Mouse (Mus musculus): ENCODE measurements around the gene Pglyrp1.
A peak's percentile ranks its signal among the peaks of the same experiment; 100 is the strongest.
"Not testable (repeated sequence)": the region's sequence is repeated elsewhere in the genome, so short reads cannot be mapped to it uniquely, and the experiment has no call there.

Gene Pglyrp1

DNA sequence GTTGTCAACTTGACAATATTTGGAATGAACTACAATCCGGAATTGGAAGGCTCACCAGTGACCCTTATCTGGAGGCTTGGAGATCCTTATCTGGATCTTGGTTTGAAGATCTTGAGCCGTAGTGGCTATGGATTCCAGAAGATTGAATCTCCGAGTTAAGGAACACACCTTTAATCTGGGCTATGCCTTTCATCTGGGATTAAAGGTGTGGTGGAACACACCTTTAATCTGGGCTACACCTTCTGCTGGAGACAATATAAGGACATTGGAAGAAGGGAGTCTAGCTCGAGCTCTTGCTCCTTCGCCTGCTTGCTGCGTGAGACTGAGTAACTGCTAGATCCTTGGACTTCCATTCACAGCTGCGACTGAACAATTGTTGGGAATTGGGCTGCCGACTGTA lies at the start of gene Pglyrp1:
Pglyrp1 (plus strand) TSS at position 301 of the 400 bp plus-strand sequence.
- not testable (repeated sequence) for DNase-seq

- no peak for DNase-seq
Observed at GRCm38 (mm10) chr7:18821507-18821906, 49.6 kb upstream of the Pglyrp1 start, which contains the start of gene Psg17. TSS of gene Psg17 (minus strand) at chr7:18821607.

DNA sequence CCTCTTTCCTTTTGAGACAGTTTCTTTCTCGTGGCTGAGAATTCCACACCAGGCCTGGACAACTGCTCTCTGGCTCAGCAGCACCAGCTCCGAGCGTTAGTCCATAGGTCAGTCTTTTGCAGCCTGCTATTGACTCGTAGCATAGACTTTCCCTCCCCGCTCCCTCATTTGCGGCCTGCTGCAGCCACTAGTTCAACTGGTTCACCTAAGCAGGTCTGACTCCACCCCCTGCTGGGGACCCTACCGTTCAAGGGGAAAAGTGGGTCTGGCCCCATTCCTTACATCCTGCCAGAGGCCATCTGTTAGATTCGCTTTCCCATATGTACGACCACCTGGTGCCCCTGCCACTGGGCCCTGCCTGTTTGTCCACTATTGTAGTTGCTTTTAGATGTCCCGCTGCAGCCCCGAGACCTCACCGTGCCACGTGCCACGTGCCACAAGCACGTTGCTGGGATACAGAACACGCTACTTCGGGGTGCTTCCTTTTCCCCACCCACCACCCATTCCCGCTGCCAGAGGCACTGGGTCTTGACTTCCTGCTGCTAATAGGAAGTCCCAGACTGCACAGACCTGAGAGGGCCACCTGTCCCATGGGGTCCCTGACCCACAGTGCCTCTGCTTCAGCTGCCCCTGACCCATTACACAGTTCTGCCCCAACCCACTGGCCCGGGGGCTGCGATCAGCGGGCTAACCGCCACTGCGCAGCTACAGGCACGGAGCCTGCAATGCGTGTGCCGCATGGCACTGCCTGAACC lies 43.2 kb upstream of the Pglyrp1 start:
- peak in 1 of 2 experiments; percentile 7 for DNase-seq

- peak; percentile 13 to 36 for DNase-seq
Observed at GRCm38 (mm10) chr7:18828592-18828991, 42.5 kb upstream of the Pglyrp1 start.

DNA sequence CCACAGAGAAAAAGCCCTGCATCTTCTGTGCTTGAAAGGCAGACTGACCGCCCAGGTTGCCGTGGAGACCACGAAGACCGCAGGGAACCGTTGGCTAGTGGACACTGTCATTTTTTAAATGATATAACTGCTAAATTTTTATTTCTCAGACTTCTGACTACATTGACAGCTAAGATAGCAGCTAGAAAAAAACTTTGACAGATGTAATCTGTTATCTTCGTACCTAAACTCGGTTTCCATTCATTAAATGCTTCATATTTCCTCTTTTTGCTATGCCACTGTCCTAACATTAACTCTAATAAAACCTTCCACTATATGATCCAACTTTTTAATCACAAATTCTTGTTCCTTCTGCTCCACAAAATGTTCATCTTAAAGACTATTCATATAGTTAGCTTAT lies 41.6 kb upstream of the Pglyrp1 start:
- no peak for DNase-seq

GRCm38 (mm10) chr7:18832298-18832697 lies 38.8 kb upstream of the Pglyrp1 start:
- DNase-seq = no peak

DNA sequence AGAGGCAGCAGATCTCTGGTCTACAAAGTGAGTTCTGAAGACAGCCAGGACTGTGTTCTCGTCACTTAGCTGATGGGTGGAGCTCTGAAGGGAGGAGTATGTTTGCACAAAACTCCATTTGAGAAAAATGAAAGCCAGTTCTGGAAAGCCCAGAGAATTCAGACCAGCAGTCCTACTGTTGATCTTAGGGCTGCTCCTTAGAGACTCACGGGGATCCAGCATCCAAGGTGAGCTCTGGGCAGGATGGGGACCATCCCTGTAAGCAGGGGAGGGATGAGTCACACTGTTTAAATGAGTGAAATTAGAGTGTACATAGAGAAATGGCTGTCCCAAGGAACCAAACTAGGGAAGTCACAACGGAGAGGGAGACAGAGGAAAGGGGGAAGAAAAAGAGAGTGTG lies 31.3 kb upstream of the Pglyrp1 start, which contains the start of gene Mill2:
Mill2 (plus strand) TSS at position 102 of the 400 bp plus-strand sequence.
- peak in 1 of 2 experiments; percentile 7 for DNase-seq

GRCm38 (mm10) chr7:18840386-18841173 lies 30.6 kb upstream of the Pglyrp1 start:
- peak; percentile 56 to 65 for DNase-seq

- peak; percentile 4 to 10 for DNase-seq
Observed at GRCm38 (mm10) chr7:18841174-18841567, 30.0 kb upstream of the Pglyrp1 start.

DNA sequence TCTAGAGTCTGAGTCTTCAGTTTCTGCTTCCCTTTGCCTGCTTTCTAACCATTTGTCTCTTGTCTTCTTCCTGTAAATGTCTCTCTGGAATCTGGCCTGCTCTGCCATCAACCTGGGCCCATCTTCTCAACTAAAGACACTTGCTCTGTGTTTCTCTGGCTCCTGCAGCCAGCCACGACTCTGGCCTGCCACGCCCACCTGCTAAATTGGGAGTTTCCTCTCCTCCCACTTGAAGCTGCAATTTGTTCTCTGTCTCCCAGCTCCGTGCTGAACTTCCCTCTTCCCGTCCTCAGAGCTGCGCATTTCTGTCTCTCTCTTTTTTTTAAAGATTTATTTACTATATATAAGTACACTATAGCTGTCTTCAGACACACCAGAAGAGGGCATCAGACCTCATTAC lies 26.3 kb upstream of the Pglyrp1 start:
- no peak for DNase-seq

DNA sequence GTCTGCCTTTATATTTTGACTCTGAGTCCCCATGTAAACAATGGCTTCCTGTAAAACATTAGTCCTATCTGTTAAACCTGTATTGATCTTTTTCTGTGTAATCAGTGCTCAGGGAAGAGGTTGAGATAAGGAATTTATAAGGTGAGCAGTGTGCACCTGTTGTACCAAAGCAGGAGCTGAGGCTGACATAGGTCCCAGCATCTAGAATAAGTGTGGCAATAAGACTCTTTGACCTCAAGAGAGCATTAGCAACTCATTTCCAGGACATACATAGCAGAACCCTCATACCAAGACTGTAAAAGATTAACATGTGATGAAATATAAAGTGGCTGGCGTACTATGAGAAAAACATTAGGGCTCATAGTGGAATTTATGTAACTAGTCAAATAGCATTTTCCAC lies 22.7 kb upstream of the Pglyrp1 start:
- no peak for DNase-seq

DNA sequence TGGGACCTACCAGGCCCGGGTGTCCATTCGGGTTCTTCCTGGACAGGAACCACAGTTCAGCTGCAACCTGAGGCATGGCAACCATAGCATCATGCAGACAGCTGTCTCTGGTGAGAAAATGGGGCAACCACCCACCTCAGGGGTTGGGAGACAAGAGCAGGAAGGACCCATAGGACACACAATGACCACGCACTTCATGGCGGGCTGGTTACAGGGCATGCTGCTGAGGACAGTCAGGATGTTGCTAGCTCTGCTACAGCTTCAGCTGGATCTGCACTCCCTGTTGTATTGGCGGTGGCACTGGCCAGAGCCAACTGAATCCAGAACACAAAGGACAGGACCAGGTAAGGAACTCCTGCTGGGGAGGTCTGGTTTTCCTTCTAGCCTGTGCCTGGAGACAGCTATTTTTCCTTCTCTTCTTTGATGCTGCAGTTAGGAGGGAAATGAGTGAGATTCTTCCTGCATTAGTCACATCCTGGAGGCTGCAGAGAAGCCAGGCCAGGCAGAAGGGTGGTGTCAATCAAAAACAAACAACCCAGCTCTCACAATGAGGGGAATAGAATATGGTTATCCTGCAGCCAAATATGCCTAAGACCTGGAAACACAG lies 12.7 kb upstream of the Pglyrp1 start:
- DNase-seq = no peak

GRCm38 (mm10) chr7:18862801-18863200 lies 8.3 kb upstream of the Pglyrp1 start:
- DNase-seq = no peak

- DNase-seq = no peak
Observed at GRCm38 (mm10) chr7:18868491-18868890, 2.6 kb upstream of the Pglyrp1 start.

DNA sequence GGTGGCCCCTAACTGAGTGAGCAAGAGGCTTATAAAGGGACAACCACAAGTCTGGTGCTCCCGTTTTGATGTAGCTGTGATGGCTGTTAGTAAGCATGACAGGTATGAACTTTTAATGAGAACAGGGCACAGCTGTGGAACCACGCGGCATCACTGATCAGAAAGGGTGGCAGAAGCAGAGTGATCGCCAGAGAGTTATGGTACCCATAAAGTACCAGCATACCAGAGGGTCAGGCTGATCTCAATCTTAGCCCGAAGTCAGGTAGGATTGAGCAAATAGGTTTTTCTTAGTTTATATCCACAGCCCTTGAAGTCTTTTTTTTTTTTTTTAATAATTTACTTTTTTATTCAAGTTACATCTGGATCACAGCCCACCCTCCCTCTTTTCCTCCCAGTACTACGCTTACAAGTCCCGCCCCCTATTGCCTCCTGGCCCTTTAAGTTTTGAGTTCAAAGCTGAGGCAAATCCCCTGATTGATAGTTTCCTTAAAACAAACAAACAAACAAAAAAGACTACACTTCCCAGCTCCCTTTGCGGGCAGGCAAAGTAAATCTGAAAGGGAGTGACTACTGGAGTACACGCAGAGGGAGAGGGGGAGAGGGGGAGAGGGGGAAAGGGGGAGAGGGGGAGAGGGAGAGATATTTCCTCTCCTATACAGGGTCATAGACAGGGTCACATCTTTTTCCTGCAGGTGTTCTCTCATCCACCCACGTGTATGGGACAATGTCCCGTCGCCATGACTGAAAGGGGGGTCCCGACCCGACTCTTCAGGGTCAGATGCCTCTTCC lies 1.1 kb downstream of the Pglyrp1 start:
- peak; percentile 43 to 49 for DNase-seq

DNA sequence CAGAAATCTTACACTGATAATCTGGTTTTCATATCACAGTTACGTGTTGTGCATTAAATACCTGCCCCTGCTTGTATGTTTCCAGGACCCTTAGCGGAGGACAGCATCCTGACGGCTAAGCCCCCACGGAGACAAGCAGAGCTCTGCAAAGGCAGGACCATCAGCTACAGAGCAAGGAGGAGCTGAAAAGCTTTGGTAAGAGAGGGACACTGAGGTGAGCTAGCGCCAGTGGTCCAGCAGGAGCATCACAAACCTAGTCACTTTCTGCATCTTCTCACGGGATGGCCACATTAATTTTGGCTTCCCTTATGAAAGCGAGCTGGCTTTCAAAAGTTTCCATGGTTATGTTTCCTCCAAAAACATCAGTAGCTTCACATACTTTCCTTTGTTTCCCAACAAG lies 1.7 kb downstream of the Pglyrp1 start:
- DNase-seq = peak in 1 of 2 experiments; percentile 19

DNA sequence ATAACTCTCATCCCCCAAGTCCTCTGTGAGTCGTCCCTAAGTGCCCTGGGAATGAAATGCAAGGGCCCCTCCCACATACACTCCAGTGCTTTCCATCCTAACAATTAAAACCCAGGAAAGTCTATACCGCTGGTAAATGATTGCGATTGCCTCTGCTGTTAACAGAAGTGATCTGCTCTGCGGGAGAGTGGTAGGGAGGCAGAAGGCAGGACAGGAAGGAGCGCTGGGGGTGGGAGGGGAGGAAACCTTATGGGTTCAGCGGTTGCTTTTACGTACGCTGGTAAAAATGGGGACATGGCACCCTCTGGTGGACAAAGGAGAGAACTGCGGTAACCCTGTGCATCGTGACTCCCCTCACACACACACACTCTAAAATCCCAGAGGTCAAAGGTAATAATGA lies 2.1 kb downstream of the Pglyrp1 start:
- DNase-seq = peak; percentile 87 to 88

DNA sequence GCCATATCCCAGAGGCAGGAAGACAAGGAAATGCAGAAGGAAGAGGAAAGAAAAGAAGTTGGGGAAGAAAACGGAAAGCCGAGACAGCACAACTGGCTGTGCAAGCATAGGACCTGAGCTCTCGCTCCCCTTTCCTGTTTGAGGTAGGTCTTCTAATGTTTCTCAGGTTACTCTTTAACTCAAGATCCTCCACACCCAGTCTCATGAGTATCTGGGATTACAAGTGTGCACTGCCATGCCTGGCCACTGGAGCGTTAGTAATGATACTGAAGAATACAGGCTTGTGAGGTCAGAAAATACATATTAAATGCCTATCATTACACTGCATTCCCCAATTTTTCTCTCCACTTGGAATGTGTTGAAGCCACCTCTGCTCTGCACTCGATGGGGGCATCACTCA lies 4.2 kb downstream of the Pglyrp1 start:
- DNase-seq = no peak

GRCm38 (mm10) chr7:18878691-18879090 lies 7.6 kb downstream of the Pglyrp1 start:
- DNase-seq = no peak

DNA sequence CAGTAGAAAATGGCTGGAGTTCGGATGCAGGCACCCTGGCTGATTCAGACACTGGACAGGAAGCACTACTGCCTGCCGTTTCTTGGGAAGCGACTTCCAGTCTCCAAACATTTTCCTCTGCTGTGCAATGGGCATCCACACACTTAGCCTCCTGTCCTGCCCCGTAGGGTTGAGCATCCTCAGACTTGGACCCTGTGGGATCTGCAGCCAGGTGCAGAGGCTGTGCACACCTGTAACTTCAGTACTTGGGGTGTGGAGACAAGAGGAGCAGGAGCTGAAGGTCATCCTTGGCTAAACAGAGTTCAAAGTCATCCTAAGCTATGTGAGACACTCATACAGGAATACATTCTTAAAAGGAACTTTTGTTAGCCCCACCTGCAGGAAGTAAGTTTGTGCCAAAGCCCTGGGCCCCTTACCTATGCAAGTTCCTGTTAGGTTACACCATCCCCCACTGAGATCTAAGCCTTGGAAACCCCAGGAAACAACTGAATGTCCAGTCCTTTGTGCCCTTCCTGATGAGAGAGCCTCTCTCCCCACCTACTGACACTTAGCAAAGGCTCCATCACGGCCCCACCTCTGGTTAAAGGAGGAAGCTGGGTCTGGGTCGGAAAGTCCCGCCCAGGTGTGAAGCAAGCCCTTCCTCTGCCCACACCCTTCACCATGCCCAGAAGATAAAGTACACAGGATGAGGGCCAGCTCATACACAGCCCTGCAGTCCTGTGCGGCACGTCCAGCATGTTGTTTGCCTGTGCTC lies 13.0 kb downstream of the Pglyrp1 start:
- peak in 1 of 2 experiments; percentile 1 for DNase-seq

DNA sequence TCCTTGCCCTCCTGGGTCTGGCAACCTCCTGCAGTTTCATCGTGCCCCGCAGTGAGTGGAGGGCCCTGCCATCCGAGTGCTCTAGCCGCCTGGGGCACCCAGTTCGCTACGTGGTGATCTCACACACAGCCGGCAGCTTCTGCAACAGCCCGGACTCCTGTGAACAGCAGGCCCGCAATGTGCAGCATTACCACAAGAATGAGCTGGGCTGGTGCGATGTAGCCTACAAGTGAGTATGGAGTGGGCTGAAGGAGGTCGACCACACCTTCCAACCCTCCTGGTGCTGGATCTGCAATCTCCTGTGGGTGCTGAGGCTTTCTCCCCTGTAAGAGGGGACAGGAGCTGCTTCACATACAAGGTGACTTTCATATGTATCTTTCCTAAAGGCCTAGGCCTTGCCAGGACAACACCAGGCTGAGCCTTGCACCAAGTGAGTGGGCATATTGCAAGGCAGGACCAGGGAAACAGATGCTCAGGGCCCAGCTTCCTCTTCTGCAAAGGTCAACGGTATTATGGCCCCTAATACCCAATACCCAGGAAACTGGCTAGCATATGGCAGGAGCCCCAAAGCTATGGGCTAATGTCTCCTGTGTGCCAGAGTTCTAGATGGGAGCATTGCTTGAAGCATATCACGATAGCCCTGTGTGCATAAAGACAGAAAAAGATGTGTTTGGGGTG lies 13.8 kb downstream of the Pglyrp1 start:
- DNase-seq = no peak

Data from cerebellum, postnatal 10 days (tissue).